29 mouse cellular contexts compared by ENCODE assay signal in the genomic region with DNA sequence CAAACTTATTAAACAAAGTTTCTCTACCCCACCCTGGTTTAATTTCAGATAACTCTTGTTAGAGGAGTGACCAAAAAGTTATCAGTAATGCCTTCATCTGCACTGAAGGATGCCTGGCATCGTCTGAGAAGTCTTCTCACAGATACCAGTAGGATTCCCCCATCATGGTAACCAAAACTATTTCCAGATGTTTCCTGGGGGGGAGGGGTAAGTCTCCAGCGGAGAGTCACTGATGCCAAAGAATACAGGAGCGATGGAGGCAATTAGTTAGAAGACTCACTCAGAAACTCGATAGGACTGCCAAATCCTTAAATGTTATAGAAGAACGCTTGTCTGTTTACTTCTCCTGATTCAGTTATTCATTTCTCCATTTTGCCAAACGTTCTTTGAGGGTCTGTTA.
A peak's percentile ranks its signal among the peaks of the same experiment; 100 is the strongest.
DNase-seq lines count a peak whose midpoint lies in the region; ATAC-seq and TF ChIP-seq lines count a peak whose summit lies in the region.
"Had no signal": no experiment of that assay in that cellular context is flagged by ENCODE, and none has a peak within 500 bp of the region (broad histone marks: within the 10 kb centered on the region; RNA-seq: fewer than 3 reads in every experiment).

No protein-coding gene starts in this region.

- H3K4me3 ChIP-seq in limb, embryonic 14.5 days (replicated peaks; ENCODE audit: low read length): no peak overlapping the region
- no peak overlapping the region for H3K4me3 ChIP-seq in limb, embryonic 10.5 days
- H3K4me3 ChIP-seq in embryonic facial prominence, embryonic 14.5 days (ENCODE audit: low read depth, low read length): no peak overlapping the region
- H3K4me3 ChIP-seq: embryonic facial prominence, embryonic 12.5 days; erythroblast, embryonic 14.5 days; forebrain, embryonic 12.5 days; forebrain, embryonic 15.5 days; heart, adult 2 months; heart, embryonic 10.5 days; heart, embryonic 13.5 days; hindbrain, embryonic 12.5 days; hindbrain, embryonic 15.5 days had no signal

- H3K4me2 ChIP-seq in limb, embryonic 14.5 days (replicated peaks; ENCODE audit: low read depth, low read length, severe bottlenecking): no peak overlapping the region
- no peak overlapping the region for H3K4me2 ChIP-seq in embryonic facial prominence, embryonic 14.5 days (ENCODE audit: low read depth, low read length)
- H3K4me2 ChIP-seq: embryonic facial prominence, embryonic 12.5 days; forebrain, embryonic 12.5 days; forebrain, embryonic 15.5 days; heart, embryonic 13.5 days; hindbrain, embryonic 12.5 days; hindbrain, embryonic 15.5 days had no signal

- ATAC-seq in limb, embryonic 14.5 days (ENCODE audit: low FRiP score, low read depth): no peak
- ATAC-seq in embryonic facial prominence, embryonic 14.5 days (ENCODE audit: low read depth): no peak
- ATAC-seq: forebrain, embryonic 15.5 days had no signal

- H3K4me1 ChIP-seq in limb, embryonic 14.5 days (ENCODE audit: control insufficient read depth, insufficient read depth, low read length): peaks cover 5% of the 10 kb centered on the region; the same call in 1 of the 2 replicates
- H3K4me1 ChIP-seq in limb, embryonic 10.5 days: peaks cover 35% of the 10 kb centered on the region
- no peaks in the 10 kb centered on the region for H3K4me1 ChIP-seq in embryonic facial prominence, embryonic 14.5 days (ENCODE audit: control insufficient read depth, insufficient read depth, low read length)
- H3K4me1 ChIP-seq: forebrain, embryonic 12.5 days; forebrain, embryonic 15.5 days; heart, embryonic 10.5 days; heart, embryonic 13.5 days; hindbrain, embryonic 12.5 days; hindbrain, embryonic 15.5 days had no signal

- WGBS in limb, embryonic 14.5 days: 17% methylated on average over 6 of the region's 6 CpGs
- 26% methylated on average over 6 of the region's 6 CpGs for WGBS in limb, embryonic 10.5 days
- WGBS in embryonic facial prominence, embryonic 14.5 days: 15% methylated on average over 6 of the region's 6 CpGs

- no peak overlapping the region for H3K27ac ChIP-seq in limb, embryonic 14.5 days (replicated peaks; ENCODE audit: low read depth, low read length)
- H3K27ac ChIP-seq in limb, embryonic 10.5 days: no peak overlapping the region
- no peak overlapping the region for H3K27ac ChIP-seq in embryonic facial prominence, embryonic 14.5 days (replicated peaks; ENCODE audit: low read depth, low read length)
- H3K27ac ChIP-seq: embryonic facial prominence, embryonic 12.5 days; forebrain, embryonic 12.5 days; forebrain, embryonic 15.5 days; heart, adult 2 months; heart, embryonic 10.5 days; heart, embryonic 13.5 days; hindbrain, embryonic 12.5 days; hindbrain, embryonic 15.5 days had no signal

- no peaks in the 10 kb centered on the region for H3K9me3 ChIP-seq in limb, embryonic 14.5 days (ENCODE audit: control insufficient read depth, low read length)
- no peaks in the 10 kb centered on the region for H3K9me3 ChIP-seq in limb, embryonic 10.5 days (replicated peaks)
- no peaks in the 10 kb centered on the region for H3K9me3 ChIP-seq in embryonic facial prominence, embryonic 14.5 days (ENCODE audit: control insufficient read depth, low read length)
- H3K9me3 ChIP-seq: embryonic facial prominence, embryonic 12.5 days; forebrain, embryonic 12.5 days; forebrain, embryonic 15.5 days; G1E; heart, embryonic 10.5 days; heart, embryonic 13.5 days; hindbrain, embryonic 12.5 days; hindbrain, embryonic 15.5 days had no signal

- no peak for TF ChIP-seq POLR2A in limb, embryonic 14.5 days (IDR thresholded peaks at IDR 0.05; ENCODE audit: borderline replicate concordance, extremely low read depth, insufficient read depth, insufficient read length)

- DNase-seq in limb, embryonic 14.5 days (ENCODE audit: low spot score): peak; percentile 12
- DNase-seq in limb, embryonic 10.5 days (ENCODE audit: low spot score): no peak
- DNase-seq in embryo, embryonic 10 days (ENCODE audit: low spot score): peak; percentile 12
- DNase-seq in embryo, embryonic 9.5 days (ENCODE audit: extremely low spot score): peak; percentile 39
- DNase-seq in embryonic facial prominence, embryonic 14.5 days (ENCODE audit: low spot score): peak; percentile 54
- no peak for DNase-seq in spleen, postnatal 4 days (ENCODE audit: low spot score in 2 of 2)
- no peak for DNase-seq in thymus, postnatal 25 days
- no peak for DNase-seq in ovary, postnatal 10 days (ENCODE audit: low spot score)
- DNase-seq: adrenal gland, adult 2 months; adrenal gland, postnatal 14 days; B cell, adult 2 months; cerebellum, adult 11 months; cerebellum, adult 2 months; cerebellum, adult 9-11 months; cerebellum, postnatal 25 days; gastrocnemius, postnatal 10 days; gastrocnemius, postnatal 36 days; heart, adult 2 months; heart, postnatal 14 days had no signal

- no peaks in the 10 kb centered on the region for H3K27me3 ChIP-seq in limb, embryonic 14.5 days (ENCODE audit: control insufficient read depth, insufficient read depth, low read length)
- H3K27me3 ChIP-seq in limb, embryonic 10.5 days (ENCODE audit: low read depth, poor library complexity, severe bottlenecking): peaks cover 6% of the 10 kb centered on the region; the same call in 1 of the 2 replicates
- H3K27me3 ChIP-seq in embryonic facial prominence, embryonic 14.5 days (replicated peaks; ENCODE audit: control insufficient read depth, insufficient read depth, low read length): no peaks in the 10 kb centered on the region
- H3K27me3 ChIP-seq: CH12.LX; embryonic facial prominence, embryonic 12.5 days; forebrain, embryonic 12.5 days; forebrain, embryonic 15.5 days; heart, embryonic 13.5 days; hindbrain, embryonic 12.5 days; hindbrain, embryonic 15.5 days had no signal

- H3K9ac ChIP-seq in limb, embryonic 14.5 days (ENCODE audit: low read depth, low read length, severe bottlenecking): no peak overlapping the region
- H3K9ac ChIP-seq in embryonic facial prominence, embryonic 14.5 days (ENCODE audit: low read depth, low read length): no peak overlapping the region
- H3K9ac ChIP-seq: embryonic facial prominence, embryonic 12.5 days; forebrain, embryonic 12.5 days; forebrain, embryonic 15.5 days; heart, embryonic 13.5 days; hindbrain, embryonic 12.5 days; hindbrain, embryonic 15.5 days had no signal

- H3K36me3 ChIP-seq in limb, embryonic 14.5 days (ENCODE audit: control insufficient read depth, insufficient read depth, low read length): no peaks in the 10 kb centered on the region
- H3K36me3 ChIP-seq in limb, embryonic 10.5 days: no peaks in the 10 kb centered on the region
- H3K36me3 ChIP-seq in embryonic facial prominence, embryonic 14.5 days (ENCODE audit: control insufficient read depth, insufficient read depth, low read length): no peaks in the 10 kb centered on the region
- H3K36me3 ChIP-seq: embryonic facial prominence, embryonic 12.5 days; forebrain, embryonic 12.5 days; forebrain, embryonic 15.5 days; heart, embryonic 10.5 days; heart, embryonic 13.5 days; hindbrain, embryonic 12.5 days; hindbrain, embryonic 15.5 days had no signal

Comparison
In these comparisons a context has a peak if more than half of its experiments do, and no peak if none do; other contexts are left out.
1. DNase-seq: peak in limb, embryonic 14.5 days (single experiment), embryo, embryonic 10 days (single experiment), embryo, embryonic 9.5 days (single experiment) and embryonic facial prominence, embryonic 14.5 days (single experiment); none in limb, embryonic 10.5 days (single experiment), spleen, postnatal 4 days (0 of 2), thymus, postnatal 25 days (single experiment) and ovary, postnatal 10 days (single experiment).